Mouse (Mus musculus): ENCODE results near the gene Gm20388.

- TF ChIP-seq CTCF (IDR thresholded peaks at IDR 0.05; ENCODE audit: low read depth, low read length) (no peak), GATA1 (IDR thresholded peaks at IDR 0.05; ENCODE audit: borderline replicate concordance, low read length) (no peak)
Measured at GRCm38 (mm10) chr8:121919731-121920130, 2009.1 kb downstream of the Gm20388 start.

All from G1E (cell line).